Mouse (Mus musculus): ENCODE data around the gene Acsm1. TPM values are rescaled to one million over a fixed set of nuclear protein-coding genes. Genes with fewer than 3 reads are reported as not detected.

The Acsm1 gene
- total RNA-seq, 2 experiments from 2014 or later: not detected

DNA sequence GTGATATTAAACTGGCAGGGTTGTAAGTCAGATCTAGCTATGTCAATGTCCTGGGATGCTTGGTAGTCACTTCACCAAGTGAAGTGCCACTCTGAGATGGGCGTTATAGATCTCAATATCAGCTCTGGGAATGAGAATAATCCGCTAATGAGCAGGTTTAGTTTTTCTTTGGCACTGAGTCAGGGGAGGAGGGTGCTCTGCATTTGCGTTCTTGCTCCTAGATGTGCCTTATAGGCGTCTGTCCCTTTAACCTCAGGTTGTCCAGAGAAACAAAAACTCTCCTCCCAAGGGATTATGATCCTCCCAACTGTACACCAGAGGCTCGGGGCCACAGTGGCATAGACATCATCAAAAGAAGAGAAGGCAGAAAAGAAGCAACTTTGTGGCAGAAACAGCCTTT, 82.9 kb downstream of the Acsm1 start, which contains the start of gene Acsm4:
Gene Acsm4, plus strand, starts transcription at position 301 of the 400 bp plus-strand sequence.
- TF ChIP-seq CTCF (conservative IDR thresholded peaks at IDR 0.05): no peak

DNA sequence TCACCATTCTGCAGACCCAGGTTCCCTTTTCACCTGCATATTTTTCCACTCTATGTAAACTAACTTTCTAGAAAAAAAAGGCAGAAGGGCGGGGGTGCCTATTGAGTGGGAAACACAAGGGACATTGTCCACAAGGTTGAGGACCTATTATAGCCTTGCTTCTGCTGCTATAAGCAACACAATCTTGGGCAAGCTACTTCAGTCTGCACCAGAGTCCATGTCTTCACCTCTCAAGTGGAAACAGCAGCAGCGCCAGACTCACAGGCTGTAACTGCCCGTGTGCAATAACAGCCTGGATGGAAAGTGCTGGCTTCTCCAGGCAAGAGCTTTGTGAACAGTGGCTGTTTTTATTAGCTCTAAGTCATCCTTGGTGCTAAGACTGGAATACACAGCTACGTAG, 85.5 kb downstream of the Acsm1 start:
- no peak overlapping the region for H3K27ac ChIP-seq
- DNase-seq (ENCODE audit: low spot score in 2 of 2): no peak
- no peak for TF ChIP-seq CTCF (conservative IDR thresholded peaks at IDR 0.05)
- no peak overlapping the region for H3K4me3 ChIP-seq

More for the DNA sequence above, 82.9 kb downstream of the Acsm1 start, which contains the start of gene Acsm4:
- no peak within 1 kb of the TSS for H3K4me3 ChIP-seq
- no peak for DNase-seq (ENCODE audit: low spot score in 2 of 2)
- no peak within 1 kb of the TSS for H3K27ac ChIP-seq

GRCm38 (mm10) chr7:119694926-119695325, 88.1 kb downstream of the Acsm1 start:
- H3K27ac ChIP-seq: no peak overlapping the region
- TF ChIP-seq CTCF (conservative IDR thresholded peaks at IDR 0.05): no peak
- no peak for DNase-seq (ENCODE audit: low spot score in 2 of 2)
- H3K4me3 ChIP-seq: no peak overlapping the region

Other genes with a start within 250 kb of the Acsm1 start
- not detected for gene Gp2, start 147.7 kb upstream of the Acsm1 start, total RNA-seq (2021)
- gene Umod, start 127.7 kb upstream of the Acsm1 start, total RNA-seq (2021): not detected
- under 1 TPM; 0.41 to 0.56 TPM for gene Acsm5, start 87.6 kb upstream of the Acsm1 start, total RNA-seq (2021)
- gene Pdilt, start 83.5 kb upstream of the Acsm1 start, total RNA-seq (2021): not detected
- not detected for gene Acsm2, start 52.7 kb upstream of the Acsm1 start, total RNA-seq (2021)
- gene Acsm4, start 83.0 kb downstream of the Acsm1 start, total RNA-seq (2021): not detected
- gene Thumpd1, start 113.8 kb downstream of the Acsm1 start, total RNA-seq (2021): 10 to 100 TPM; 44.9 to 49.2 TPM
- under 1 TPM in 1 of 2 experiments, not detected in 1; 0.12 TPM for gene Acsm3, start 153.9 kb downstream of the Acsm1 start, total RNA-seq (2021)
- 1 to 10 TPM; 1.7 to 2.2 TPM for gene Rexo5, start 187.0 kb downstream of the Acsm1 start, total RNA-seq (2021)
- gene Eri2, start 187.0 kb downstream of the Acsm1 start, total RNA-seq (2021): 1 to 10 TPM; 9.0 to 9.3 TPM